Mouse (Mus musculus) embryonic facial prominence, embryonic 14.5 days (tissue): ENCODE measurements around the gene Map2k5. TPM values are rescaled to one million over a fixed set of nuclear protein-coding genes. Genes with fewer than 3 reads are reported as not detected.
A peak's percentile ranks its signal among the peaks of the same experiment; 100 is the strongest.

ENCODE experiments used
- ATAC-seq: fragments of 200-750 bp; cut with Nextera tagmentation; 2 replicates; pipeline ENCODE4 v1.8.0; 2017; ENCODE audit warnings: low read depth, moderate number of reproducible peaks, moderate TSS enrichment
- DNase-seq: peaks from one replicate; pipeline ENCODE4 v3.0.0-alpha.2; 2015; ENCODE audit warnings: low spot score
- H3K27ac ChIP-seq: fragments of 300-500 bp; sonication (generic); replicated peaks from 2 replicates; pipeline ENCODE4 v1.5.1; 2014; ENCODE audit warnings: low read depth, mild to moderate bottlenecking, low read length, moderate library complexity
- H3K27me3 ChIP-seq: fragments of 300-500 bp; sonication (generic); replicated peaks from 2 replicates; pipeline ENCODE4 v1.6.1; 2014; ENCODE audit warnings: low read length; ENCODE audit not compliant: control insufficient read depth, insufficient read depth
- H3K36me3 ChIP-seq: fragments of 300-500 bp; sonication (generic); 2 replicates; pipeline ENCODE4 v1.6.1; 2014; ENCODE audit warnings: low read length, mixed read lengths; ENCODE audit not compliant: control insufficient read depth, insufficient read depth
- H3K4me1 ChIP-seq: fragments of 300-500 bp; sonication (generic); 2 replicates; pipeline ENCODE4 v1.6.1; 2014; ENCODE audit warnings: antibody characterized with exemption, low read length; ENCODE audit not compliant: control insufficient read depth, insufficient read depth
- H3K4me2 ChIP-seq: fragments of 300-500 bp; sonication (generic); 2 replicates; pipeline ENCODE4 v1.6.1; 2014; ENCODE audit warnings: low read depth, mild to moderate bottlenecking, low read length, moderate library complexity, mixed read lengths
- H3K4me3 ChIP-seq: fragments of 300-500 bp; sonication (generic); 2 replicates; pipeline ENCODE4 v1.5.1; 2014; ENCODE audit warnings: low read depth, mild to moderate bottlenecking, low read length
- H3K9ac ChIP-seq: fragments of 300-500 bp; sonication (generic); 2 replicates; pipeline ENCODE4 v1.6.1; 2014; ENCODE audit warnings: low read depth, mild to moderate bottlenecking, low read length, moderate library complexity, mixed read lengths
- H3K9me3 ChIP-seq: fragments of 300-500 bp; sonication (generic); 2 replicates; pipeline ENCODE4 v1.6.1; 2016; ENCODE audit warnings: low read length; ENCODE audit not compliant: control insufficient read depth
- WGBS: fragments of 180-500 bp; shearing (Covaris S2); extraction: QIAGEN DNeasy Blood & Tissue Kit; methylation state at CpG from one replicate; pipeline ENCODE4 v1.1.7; 2014; 5-methylcytosine and 5-hydroxymethylcytosine counted together
- polyA plus RNA-seq: library from polyadenylated mRNA; unstranded; fragments of >200 nt; fragmentation: Nextera tagmentation; extraction: Ambion mirVana; gene quantifications from 2 replicates; pipeline ENCODE4 v1.2.1, GENCODE M21; 2014

Map2k5 gene
- polyA plus RNA-seq = 31.3 and 34.1 TPM in 2 replicates

- H3K9me3 ChIP-seq = no peaks in the 10 kb centered on the region
- peaks cover 5% of the 10 kb centered on the region; the same call in 1 of the 2 replicates for H3K4me1 ChIP-seq
- peaks cover 18% of the 10 kb centered on the region for H3K36me3 ChIP-seq
- DNase-seq (peak; percentile 95), ATAC-seq (peak; percentile 97)
- 1% methylated on average over 50 of the region's 58 CpGs for WGBS
- peak within 1 kb of the TSS; percentile 77 for H3K27ac ChIP-seq
- peak within 1 kb of the TSS; percentile 87 for H3K9ac ChIP-seq
- H3K4me2 ChIP-seq = peak within 1 kb of the TSS; percentile 72
- no peaks in the 10 kb centered on the region for H3K27me3 ChIP-seq
- H3K4me3 ChIP-seq = peak within 1 kb of the TSS; percentile 75
Observed at GRCm38 (mm10) chr9:63377270-63378142, at the start of gene Map2k5. Gene Map2k5 (minus strand): TSS chr9:63377902.

- Histone ChIP-seq H3K4me3 (no peak overlapping the region), H3K27ac (no peak overlapping the region), H3K9ac (no peak overlapping the region), H3K9me3 (no peaks in the 10 kb centered on the region), H3K36me3 (no peaks in the 10 kb centered on the region), H3K4me1 (no peaks in the 10 kb centered on the region), H3K4me2 (no peak overlapping the region), H3K27me3 (no peaks in the 10 kb centered on the region)
- DNase-seq = peak; percentile 49
- no peak for ATAC-seq
- 61% methylated on average over 9 of the region's 9 CpGs for WGBS
Observed at GRCm38 (mm10) chr9:63421096-63421736, 43.5 kb upstream of the Map2k5 start.

DNA sequence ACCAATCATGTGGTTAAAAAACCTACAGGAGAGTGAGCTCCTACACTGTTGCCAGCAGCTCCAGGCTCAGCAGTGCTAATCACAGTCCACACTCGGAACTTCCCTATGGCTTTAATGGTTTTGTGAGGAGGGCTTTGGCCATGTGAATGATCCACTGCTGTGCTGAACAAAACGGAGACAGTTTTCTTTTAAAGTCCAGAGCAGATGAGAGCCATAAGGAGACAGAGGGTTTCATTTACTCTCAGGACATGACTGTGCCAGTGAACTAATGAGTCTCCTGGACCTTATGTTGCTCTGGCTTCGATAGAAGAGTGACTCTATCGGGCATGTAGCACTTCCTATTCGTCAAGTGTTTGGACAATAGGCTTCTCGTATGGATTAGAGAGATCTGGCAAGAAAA lies 42.7 kb upstream of the Map2k5 start:
- no peak overlapping the region for H3K4me2 ChIP-seq
- no peak overlapping the region for H3K9ac ChIP-seq
- H3K4me1 ChIP-seq = no peaks in the 10 kb centered on the region
- WGBS = 46% methylated on average over 6 of the region's 6 CpGs
- no peak for ATAC-seq
- no peaks in the 10 kb centered on the region for H3K27me3 ChIP-seq
- no peak overlapping the region for H3K4me3 ChIP-seq
- H3K36me3 ChIP-seq = no peaks in the 10 kb centered on the region
- H3K9me3 ChIP-seq = no peaks in the 10 kb centered on the region
- no peak for DNase-seq
- H3K27ac ChIP-seq = no peak overlapping the region

DNA sequence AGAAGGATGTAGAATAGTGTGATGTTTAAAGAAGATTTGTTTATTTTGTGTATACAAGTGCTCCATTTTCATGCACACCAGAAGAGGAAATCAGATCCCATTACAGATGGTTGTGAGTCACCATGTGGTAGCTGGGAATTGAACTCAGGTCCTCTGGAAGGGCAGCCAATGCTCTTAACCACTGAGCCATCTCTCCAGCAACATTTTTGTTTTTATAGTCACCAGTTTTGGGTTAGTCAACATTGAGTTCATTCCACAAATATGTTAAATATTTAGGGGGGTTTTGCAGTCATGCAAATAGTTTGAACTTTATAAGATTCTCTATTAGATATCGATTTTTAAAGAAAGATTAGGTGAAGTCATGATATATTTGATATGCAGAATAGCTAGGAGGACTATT lies 22.5 kb upstream of the Map2k5 start:
- Histone ChIP-seq H3K4me2 (no peak overlapping the region), H3K4me1 (no peaks in the 10 kb centered on the region; the same call in 1 of the 2 replicates), H3K36me3 (no peaks in the 10 kb centered on the region), H3K4me3 (no peak overlapping the region), H3K9me3 (no peaks in the 10 kb centered on the region), H3K27ac (no peak overlapping the region), H3K27me3 (no peaks in the 10 kb centered on the region), H3K9ac (no peak overlapping the region)
- no peak for ATAC-seq
- no peak for DNase-seq
- 71% methylated on average over 1 of the region's 1 CpGs for WGBS

DNA sequence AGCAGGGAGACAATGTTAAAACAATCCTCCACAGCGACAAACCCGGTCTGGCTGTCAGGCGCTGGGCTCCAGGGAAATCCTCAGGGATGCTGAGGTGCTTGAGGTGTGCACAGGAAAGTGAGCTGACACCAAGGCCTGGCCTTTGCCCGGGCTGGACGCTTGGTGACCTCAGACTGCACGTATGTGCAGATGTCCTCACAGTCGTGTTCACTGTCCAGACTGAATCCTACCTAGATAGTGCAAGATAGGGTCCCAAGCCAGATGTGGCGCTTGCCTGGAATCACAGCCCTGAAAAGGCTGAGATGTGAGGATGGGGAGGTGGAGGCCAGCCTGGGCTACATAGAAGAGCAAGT lies 21.7 kb upstream of the Map2k5 start:
- H3K9me3 ChIP-seq = no peaks in the 10 kb centered on the region
- ATAC-seq (no peak; the same call in 1 of the 2 replicates), DNase-seq (no peak)
- H3K27ac ChIP-seq = no peak overlapping the region; the same call in 1 of the 2 replicates
- no peaks in the 10 kb centered on the region; the same call in 1 of the 2 replicates for H3K4me1 ChIP-seq
- WGBS = 11% methylated on average over 8 of the region's 8 CpGs
- peak overlapping the region; percentile 92 for H3K4me2 ChIP-seq
- H3K4me3 ChIP-seq = peak overlapping the region; percentile 73
- no peaks in the 10 kb centered on the region for H3K36me3 ChIP-seq
- no peaks in the 10 kb centered on the region for H3K27me3 ChIP-seq
- peak overlapping the region; percentile 88 for H3K9ac ChIP-seq

DNA sequence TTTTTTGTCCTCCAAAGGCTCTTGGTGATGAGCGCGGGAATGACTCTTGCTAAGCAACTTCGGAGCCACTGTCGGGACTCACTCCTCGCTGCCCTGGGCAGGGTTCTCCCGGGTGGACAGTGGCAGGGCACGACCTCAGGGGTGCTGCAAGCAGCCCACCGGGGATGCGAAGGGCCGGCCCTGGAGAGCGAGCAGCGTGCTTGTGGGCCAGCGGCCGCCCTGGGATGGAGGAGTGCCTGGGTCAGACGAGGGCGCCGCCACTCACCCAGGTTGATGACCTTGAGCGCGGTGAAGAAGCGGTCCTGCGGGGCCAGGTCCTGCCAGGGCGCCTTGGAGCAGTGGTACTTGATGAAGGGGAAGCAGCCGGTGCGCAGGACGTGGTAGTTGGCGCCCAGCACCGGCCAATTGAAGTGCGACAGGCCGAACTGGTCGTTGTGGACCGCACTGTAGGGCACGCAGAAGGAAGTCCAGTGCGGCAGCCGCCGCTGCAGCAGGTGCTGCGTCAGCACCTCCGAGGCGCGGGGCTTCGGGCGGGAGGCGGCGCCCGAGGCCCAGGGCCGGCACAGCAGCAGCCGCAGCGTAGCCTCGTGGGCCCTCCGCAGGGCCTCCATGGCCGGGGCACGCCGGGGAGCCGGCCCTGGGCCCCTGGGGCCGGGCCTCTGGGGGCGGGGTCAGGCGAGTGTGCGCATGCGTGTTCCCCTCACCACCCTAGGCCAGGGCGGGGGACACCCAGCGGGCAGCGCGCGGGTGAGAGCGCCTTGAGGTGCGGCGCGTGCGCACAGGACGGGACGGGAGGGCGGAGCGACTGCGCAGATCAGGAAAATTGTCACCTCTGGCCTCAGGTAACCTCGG lies 21.1 kb upstream of the Map2k5 start, which contains the start of gene 2300009A05Rik:
TSS of gene 2300009A05Rik (minus strand) at position 636 of the 852 bp plus-strand sequence.
- Histone ChIP-seq H3K4me3 (peak within 1 kb of the TSS; percentile 73), H3K4me1 (no peaks in the 10 kb centered on the region; the same call in 1 of the 2 replicates), H3K9me3 (no peaks in the 10 kb centered on the region), H3K4me2 (peak within 1 kb of the TSS; percentile 92), H3K27me3 (no peaks in the 10 kb centered on the region), H3K27ac (peak within 1 kb of the TSS; percentile 50; the same call in 1 of the 2 replicates), H3K9ac (peak within 1 kb of the TSS; percentile 88), H3K36me3 (no peaks in the 10 kb centered on the region)
- under 1% methylated on average over 28 of the region's 74 CpGs for WGBS
- ATAC-seq (peak; percentile 98), DNase-seq (peak; percentile 94)

DNA sequence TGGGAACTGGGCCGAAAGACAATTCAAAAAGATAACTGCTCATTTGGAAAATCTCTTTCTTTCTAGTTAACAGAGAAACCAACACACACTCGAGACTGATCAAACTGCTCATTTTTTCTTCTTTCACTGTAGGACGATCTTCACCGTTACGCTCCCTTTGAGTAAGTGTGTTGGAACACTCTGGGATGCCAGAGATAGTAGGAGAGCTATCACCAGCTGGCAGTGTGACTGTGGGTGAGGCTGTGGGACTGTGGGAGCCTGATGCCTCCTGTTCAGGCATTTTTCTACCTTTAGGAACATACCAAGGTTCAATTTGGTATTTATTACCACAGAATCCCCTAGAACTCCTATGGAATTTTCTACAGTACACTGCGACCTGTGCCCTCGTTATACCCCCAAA lies 17.9 kb upstream of the Map2k5 start:
- 78% methylated on average over 7 of the region's 7 CpGs for WGBS
- no peaks in the 10 kb centered on the region; the same call in 1 of the 2 replicates for H3K4me1 ChIP-seq
- no peak for DNase-seq
- H3K36me3 ChIP-seq = no peaks in the 10 kb centered on the region
- no peaks in the 10 kb centered on the region for H3K27me3 ChIP-seq
- ATAC-seq = no peak
- no peak overlapping the region for H3K9ac ChIP-seq
- H3K27ac ChIP-seq = no peak overlapping the region
- no peaks in the 10 kb centered on the region for H3K9me3 ChIP-seq
- H3K4me2 ChIP-seq = no peak overlapping the region
- H3K4me3 ChIP-seq = no peak overlapping the region

- ATAC-seq = no peak
- no peaks in the 10 kb centered on the region for H3K36me3 ChIP-seq
Observed at GRCm38 (mm10) chr9:63391307-63391706, 13.6 kb upstream of the Map2k5 start.

More at GRCm38 (mm10) chr9:63391307-63391706, 13.6 kb upstream of the Map2k5 start:
- Histone ChIP-seq H3K4me2 (no peak overlapping the region), H3K9me3 (no peaks in the 10 kb centered on the region), H3K27ac (no peak overlapping the region), H3K27me3 (no peaks in the 10 kb centered on the region), H3K4me3 (no peak overlapping the region), H3K9ac (no peak overlapping the region), H3K4me1 (no peaks in the 10 kb centered on the region)
- WGBS = 78% methylated on average over 2 of the region's 2 CpGs
- no peak for DNase-seq
